In genomic region chr9:116175488-116176115, GRCm38 (mm10) we compare ENCODE assay signal across 9 mouse cellular contexts. TPM values are rescaled to one million over a fixed set of nuclear protein-coding genes. Genes with fewer than 3 reads are reported as not detected.
DNase-seq lines count a peak whose midpoint lies in the region; ATAC-seq lines count a peak whose summit lies in the region.
"Had no signal": no experiment of that assay in that cellular context is flagged by ENCODE, and none has a peak within 500 bp of the region (broad histone marks: within the 10 kb centered on the region; RNA-seq: fewer than 3 reads in every experiment).

No protein-coding gene starts in this region.

- no peaks in the 10 kb centered on the region for H3K4me1 ChIP-seq in embryonic facial prominence, embryonic 11.5 days (ENCODE audit: control insufficient read depth, insufficient read depth, low read length)
- no peaks in the 10 kb centered on the region for H3K4me1 ChIP-seq in hindbrain, embryonic 12.5 days

- 11% methylated on average over 16 of the region's 16 CpGs for WGBS in embryonic facial prominence, embryonic 11.5 days
- 10% methylated on average over 16 of the region's 16 CpGs for WGBS in hindbrain, embryonic 12.5 days

- H3K9ac ChIP-seq in embryonic facial prominence, embryonic 11.5 days (replicated peaks; ENCODE audit: low read length): peak overlapping the region; percentile 92
- H3K9ac ChIP-seq in hindbrain, embryonic 12.5 days: peak overlapping the region; percentile 70

- ATAC-seq in embryonic facial prominence, embryonic 11.5 days (replicated peaks; ENCODE audit: insufficient number of reproducible peaks, low FRiP score, low TSS enrichment, low read depth): 0 out of 2 replicates have a peak, but pooled peaks have one; percentile 13
- ATAC-seq in hindbrain, embryonic 12.5 days (ENCODE audit: low FRiP score): no peak

- H3K27me3 ChIP-seq in embryonic facial prominence, embryonic 11.5 days (ENCODE audit: control insufficient read depth, insufficient read depth, low read length): no peaks in the 10 kb centered on the region
- peaks cover 30% of the 10 kb centered on the region for H3K27me3 ChIP-seq in hindbrain, embryonic 12.5 days
- H3K27me3 ChIP-seq: Patski had no signal

- H3K27ac ChIP-seq in embryonic facial prominence, embryonic 11.5 days (replicated peaks; ENCODE audit: low read depth, low read length): peak overlapping the region; percentile 70
- peak overlapping the region; percentile 37 for H3K27ac ChIP-seq in hindbrain, embryonic 12.5 days

- intact Hi-C loops in left cerebral cortex, postnatal 14 days (cut with DNase I): no loop called here

- H3K36me3 ChIP-seq in embryonic facial prominence, embryonic 11.5 days (replicated peaks; ENCODE audit: control insufficient read depth, insufficient read depth, low read depth, low read length): no peaks in the 10 kb centered on the region
- H3K36me3 ChIP-seq in hindbrain, embryonic 12.5 days: no peaks in the 10 kb centered on the region

- DNase-seq in heart, adult 11 months: peak; percentile 97
- DNase-seq in heart, postnatal 4 days: no peak
- DNase-seq in embryonic facial prominence, embryonic 11.5 days (ENCODE audit: low spot score): peak; percentile 27
- peak; percentile 47 for DNase-seq in liver
- DNase-seq in naive thymus-derived CD4-positive, alpha-beta T cell, adult 2 months (ENCODE audit: low read depth): peak; percentile 89
- peak; percentile 78 for DNase-seq in thymus, postnatal 4 days
- DNase-seq in left cerebral cortex, postnatal 14 days (ENCODE audit: low spot score in 2 of 2): no peak

- peak overlapping the region; percentile 84 for H3K4me3 ChIP-seq in embryonic facial prominence, embryonic 11.5 days (ENCODE audit: low read depth, low read length)
- peak overlapping the region; percentile 53 for H3K4me3 ChIP-seq in hindbrain, embryonic 12.5 days

- peak overlapping the region; percentile 64 for H3K4me2 ChIP-seq in embryonic facial prominence, embryonic 11.5 days (ENCODE audit: low read depth, low read length)
- peak overlapping the region; percentile 81 for H3K4me2 ChIP-seq in hindbrain, embryonic 12.5 days (replicated peaks)

- no peaks in the 10 kb centered on the region for H3K9me3 ChIP-seq in embryonic facial prominence, embryonic 11.5 days (replicated peaks; ENCODE audit: control insufficient read depth, low read length)
- no peaks in the 10 kb centered on the region for H3K9me3 ChIP-seq in hindbrain, embryonic 12.5 days (replicated peaks)

RNA-seq across cellular contexts. Expression of gene Tgfbr2, which starts 0.4 kb away (rescaled TPM):
- total RNA-seq in heart, postnatal 4 days (2021): 10 to 100 TPM; 59.7 to 59.9 TPM
- 11.5 and 12.8 TPM in 2 replicates for polyA plus RNA-seq in embryonic facial prominence, embryonic 11.5 days (2014; fragmentation: Nextera tagmentation; extraction: Ambion mirVana)
- 18.9 and 19.3 TPM in 2 replicates for polyA plus RNA-seq in hindbrain, embryonic 12.5 days (2016; fragmentation: Nextera tagmentation; extraction: Ambion mirVana)
- 10 to 100 TPM; 13.7 to 15.1 TPM for total RNA-seq in left cerebral cortex, postnatal 14 days (2021)

Comparison
In these comparisons a context has a peak if more than half of its experiments do, and no peak if none do; other contexts are left out.
1. DNase-seq: peak in heart, adult 11 months (single experiment), embryonic facial prominence, embryonic 11.5 days (single experiment), liver (single experiment), naive thymus-derived CD4-positive, alpha-beta T cell, adult 2 months (single experiment) and thymus, postnatal 4 days (single experiment); none in heart, postnatal 4 days (single experiment) and left cerebral cortex, postnatal 14 days (0 of 2).